Mouse (Mus musculus): ENCODE measurements around the gene Flt1. TPM values are rescaled to one million over a fixed set of nuclear protein-coding genes. Genes with fewer than 3 reads are reported as not detected.
A peak's percentile ranks its signal among the peaks of the same experiment; 100 is the strongest.
"Not testable (repeated sequence)": the region's sequence is repeated elsewhere in the genome, so short reads cannot be mapped to it uniquely, and the experiment has no call there.

Gene Flt1
- polyA plus RNA-seq, 1 experiment, result 2.0 TPM

DNA sequence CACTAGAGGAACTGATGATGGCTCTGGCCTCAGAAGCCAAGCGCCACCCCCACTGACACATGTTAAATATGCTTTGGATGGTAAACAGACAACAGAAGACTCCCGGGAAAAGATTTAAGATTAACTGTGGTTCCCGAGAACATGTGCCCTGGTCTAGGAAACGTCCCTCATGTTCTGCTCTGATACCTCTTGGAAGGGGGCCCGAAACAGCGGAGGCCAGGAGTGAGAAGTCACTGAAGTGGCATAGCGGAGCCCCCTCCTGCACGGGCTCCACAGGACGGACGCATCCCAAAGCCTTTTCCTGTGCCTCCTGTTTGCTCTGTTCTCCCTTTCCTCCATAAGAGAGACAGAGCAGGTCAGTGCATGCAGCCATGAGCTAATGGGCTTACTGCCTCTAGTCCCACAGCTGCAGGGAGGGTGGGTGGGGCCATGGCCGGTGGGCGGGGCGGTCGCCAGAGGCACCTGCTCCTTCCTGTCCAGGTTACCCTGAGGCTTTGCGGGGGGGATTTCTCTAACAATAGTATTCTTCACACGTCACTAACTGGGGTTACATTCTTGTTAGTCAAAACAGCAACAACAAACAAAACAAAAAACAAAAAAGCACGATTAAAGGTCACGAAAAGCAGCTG is 162.2 kb downstream of the Flt1 start:
- no peak overlapping the region for H3K27ac ChIP-seq (ENCODE audit: control insufficient read depth, insufficient read depth, low read length)
- peaks cover 7% of the 10 kb centered on the region; the same call in 1 of the 2 replicates for H3K4me1 ChIP-seq (replicated peaks; ENCODE audit: control insufficient read depth, insufficient read depth, low read length)
- no peak for DNase-seq
- no peaks in the 10 kb centered on the region for H3K27me3 ChIP-seq (ENCODE audit: control insufficient read depth, insufficient read depth, low read length)
- H3K4me3 ChIP-seq (ENCODE audit: control insufficient read depth, insufficient read depth, low read length), result peak overlapping the region; percentile 47
- no peak for TF ChIP-seq CTCF (IDR thresholded peaks at IDR 0.05; ENCODE audit: borderline replicate concordance, control insufficient read depth, extremely low read depth, insufficient read depth, low read length, poor library complexity)
- TF ChIP-seq POLR2A (IDR thresholded peaks at IDR 0.05; ENCODE audit: control insufficient read depth, extremely low read depth, insufficient read depth, low read length, poor library complexity), result no peak
- H3K36me3 ChIP-seq (ENCODE audit: control insufficient read depth, insufficient read depth, low read length), result no peaks in the 10 kb centered on the region
- 57% methylated on average over 18 of the region's 18 CpGs for WGBS

DNA sequence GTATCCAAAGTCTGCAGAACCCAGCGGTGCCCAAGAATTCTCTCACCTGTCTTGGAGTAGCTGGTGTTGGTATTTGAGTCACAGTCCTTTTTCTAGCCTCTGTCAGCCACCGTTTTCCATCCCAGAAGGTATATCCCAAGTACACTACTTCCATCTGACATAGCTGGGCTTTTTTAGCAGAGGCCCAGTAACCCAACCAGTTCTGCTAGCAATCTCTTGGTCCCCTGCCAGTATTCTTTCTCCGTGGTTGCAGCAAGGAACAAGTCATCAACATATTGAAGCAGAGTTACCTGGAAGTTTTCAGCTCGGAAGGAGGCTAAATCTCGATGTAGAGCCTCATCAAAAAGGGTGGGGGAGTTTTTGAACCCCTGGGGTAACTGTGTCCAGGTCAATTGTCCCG is 168.2 kb downstream of the Flt1 start:
- WGBS, result 77% methylated on average over 6 of the region's 6 CpGs
- H3K27ac ChIP-seq (ENCODE audit: control insufficient read depth, insufficient read depth, low read length); DNase-seq; H3K36me3 ChIP-seq (ENCODE audit: control insufficient read depth, insufficient read depth, low read length); H3K4me1 ChIP-seq (replicated peaks; ENCODE audit: control insufficient read depth, insufficient read depth, low read length); H3K4me3 ChIP-seq (ENCODE audit: control insufficient read depth, insufficient read depth, low read length); H3K27me3 ChIP-seq (ENCODE audit: control insufficient read depth, insufficient read depth, low read length): not testable (repeated sequence)

DNA sequence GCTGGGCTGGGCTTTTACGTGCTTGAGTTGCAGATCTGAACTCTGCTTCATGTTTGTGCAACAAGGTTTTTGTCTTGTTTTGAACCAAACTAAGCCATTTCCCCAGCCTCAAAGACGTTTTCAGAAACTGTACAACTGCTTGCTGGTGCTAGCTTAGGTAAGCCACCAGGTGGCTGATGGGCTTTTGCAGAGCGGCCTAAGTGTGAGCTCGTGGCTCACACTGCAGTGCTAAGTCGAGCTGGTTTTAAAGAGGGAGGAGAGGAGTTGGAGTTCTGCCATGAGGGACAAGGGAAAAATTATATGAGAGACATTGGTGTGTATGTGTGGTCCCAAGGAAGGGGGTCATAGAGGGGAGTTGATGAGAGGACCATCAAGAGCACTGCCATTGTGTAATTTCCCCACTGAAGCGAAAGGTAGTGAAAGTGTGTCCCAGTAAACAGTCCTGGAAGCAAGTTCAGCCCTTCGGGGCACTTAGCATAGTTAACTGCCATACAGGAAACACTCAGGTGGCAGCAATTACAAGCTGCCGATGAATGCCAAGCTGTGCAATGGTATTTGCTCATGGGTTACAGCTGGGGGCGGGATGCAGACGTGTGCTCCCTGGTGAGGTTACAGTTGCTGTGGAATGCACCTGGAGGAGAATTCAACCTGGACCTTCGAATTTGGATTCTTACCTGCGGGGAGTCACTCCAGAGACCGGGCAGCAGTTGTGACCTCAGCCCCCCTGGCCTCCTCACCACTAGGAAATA is 173.8 kb downstream of the Flt1 start:
- Histone ChIP-seq H3K36me3 (ENCODE audit: control insufficient read depth, insufficient read depth, low read length) (peaks cover 31% of the 10 kb centered on the region), H3K27ac (ENCODE audit: control insufficient read depth, insufficient read depth, low read length) (no peak overlapping the region)
- 89% methylated on average over 13 of the region's 13 CpGs for WGBS

DNA sequence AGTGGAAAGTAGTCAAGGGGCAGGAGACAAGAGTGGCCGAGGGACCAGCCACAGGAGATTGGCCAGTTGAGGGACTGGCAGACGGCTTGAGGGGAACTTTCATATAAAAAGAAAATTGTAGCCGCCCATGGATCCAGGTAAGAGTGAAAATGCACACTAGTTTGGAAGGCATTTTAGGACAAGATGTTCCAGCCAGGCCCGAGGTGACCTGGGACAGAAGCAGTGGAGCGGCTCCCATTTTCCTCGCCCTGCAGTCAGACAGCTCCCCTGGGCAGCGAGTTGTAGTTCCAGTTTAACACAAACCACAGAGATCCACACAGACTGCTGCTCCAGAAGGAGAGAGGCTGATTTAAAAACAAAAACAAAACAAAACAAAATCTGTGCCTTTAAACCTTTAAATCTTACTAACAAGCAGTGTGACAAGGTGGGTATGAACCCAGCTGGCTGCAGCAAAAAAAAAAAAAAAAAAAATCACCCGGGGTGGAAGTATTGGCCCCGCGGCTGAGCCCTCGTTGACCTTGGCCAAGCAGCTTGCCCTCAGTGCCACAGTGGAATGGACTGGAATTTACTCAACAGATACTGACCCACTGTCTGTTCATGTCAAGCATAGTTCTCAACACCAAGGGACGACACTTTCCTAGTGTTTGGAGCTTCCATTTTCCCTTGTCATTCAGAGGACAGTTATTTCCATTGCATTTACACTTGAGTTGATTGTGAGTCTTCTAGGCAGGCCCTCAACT is 176.6 kb downstream of the Flt1 start:
- H3K27ac ChIP-seq (ENCODE audit: control insufficient read depth, insufficient read depth, low read length), result no peak overlapping the region
- 98% methylated on average over 12 of the region's 12 CpGs for WGBS

More for the DNA sequence above, 173.8 kb downstream of the Flt1 start:
- H3K27me3 ChIP-seq (ENCODE audit: control insufficient read depth, insufficient read depth, low read length), result no peaks in the 10 kb centered on the region
- no peak for DNase-seq
- no peak overlapping the region for H3K4me3 ChIP-seq (ENCODE audit: control insufficient read depth, insufficient read depth, low read length)
- no peaks in the 10 kb centered on the region for H3K4me1 ChIP-seq (replicated peaks; ENCODE audit: control insufficient read depth, insufficient read depth, low read length)
- no peak for TF ChIP-seq POLR2A (IDR thresholded peaks at IDR 0.05; ENCODE audit: control insufficient read depth, extremely low read depth, insufficient read depth, low read length, poor library complexity)
- no peak for TF ChIP-seq CTCF (IDR thresholded peaks at IDR 0.05; ENCODE audit: borderline replicate concordance, control insufficient read depth, extremely low read depth, insufficient read depth, low read length, poor library complexity)

GRCm38 (mm10) chr5:147545731-147546241 is 180.0 kb downstream of the Flt1 start:
- Histone ChIP-seq H3K36me3 (ENCODE audit: control insufficient read depth, insufficient read depth, low read length) (peaks cover 75% of the 10 kb centered on the region), H3K27ac (ENCODE audit: control insufficient read depth, insufficient read depth, low read length) (no peak overlapping the region), H3K4me1 (replicated peaks; ENCODE audit: control insufficient read depth, insufficient read depth, low read length) (no peaks in the 10 kb centered on the region), H3K27me3 (ENCODE audit: control insufficient read depth, insufficient read depth, low read length) (no peaks in the 10 kb centered on the region), H3K4me3 (ENCODE audit: control insufficient read depth, insufficient read depth, low read length) (no peak overlapping the region)
- peak; percentile 58 for DNase-seq
- TF ChIP-seq POLR2A (IDR thresholded peaks at IDR 0.05; ENCODE audit: control insufficient read depth, extremely low read depth, insufficient read depth, low read length, poor library complexity) (no peak), CTCF (IDR thresholded peaks at IDR 0.05; ENCODE audit: borderline replicate concordance, control insufficient read depth, extremely low read depth, insufficient read depth, low read length, poor library complexity) (peak; percentile 73; the same call in 1 of the 2 replicates)
- 58% methylated on average over 11 of the region's 11 CpGs for WGBS

More for the DNA sequence above, 176.6 kb downstream of the Flt1 start:
- DNase-seq, result no peak
- Histone ChIP-seq H3K27me3 (ENCODE audit: control insufficient read depth, insufficient read depth, low read length) (no peaks in the 10 kb centered on the region), H3K36me3 (ENCODE audit: control insufficient read depth, insufficient read depth, low read length) (peaks cover 55% of the 10 kb centered on the region), H3K4me1 (replicated peaks; ENCODE audit: control insufficient read depth, insufficient read depth, low read length) (no peaks in the 10 kb centered on the region), H3K4me3 (ENCODE audit: control insufficient read depth, insufficient read depth, low read length) (no peak overlapping the region)
- no peak for TF ChIP-seq POLR2A (IDR thresholded peaks at IDR 0.05; ENCODE audit: control insufficient read depth, extremely low read depth, insufficient read depth, low read length, poor library complexity)

DNA sequence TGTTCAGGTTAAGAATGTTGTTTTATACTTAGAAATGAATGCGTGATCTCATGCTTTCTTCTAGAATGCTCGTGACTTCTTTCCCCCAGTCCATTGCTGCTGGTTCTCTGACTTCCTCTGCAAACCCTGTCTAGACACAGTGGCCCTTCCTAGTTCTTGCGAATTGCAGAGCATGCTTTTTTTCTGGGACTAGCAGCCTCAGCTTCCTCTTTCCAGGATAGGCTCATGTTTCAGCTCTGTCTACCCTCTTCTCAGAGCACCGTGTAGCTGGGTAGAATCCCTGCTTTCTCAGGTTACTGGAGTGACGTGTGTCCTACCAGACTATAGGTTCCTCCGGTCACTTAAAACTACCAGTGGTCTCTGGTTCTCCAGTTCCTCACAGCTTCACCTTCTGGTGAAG is 183.5 kb downstream of the Flt1 start:
- Histone ChIP-seq H3K36me3 (ENCODE audit: control insufficient read depth, insufficient read depth, low read length) (peaks cover 73% of the 10 kb centered on the region), H3K4me1 (replicated peaks; ENCODE audit: control insufficient read depth, insufficient read depth, low read length) (no peaks in the 10 kb centered on the region), H3K27ac (ENCODE audit: control insufficient read depth, insufficient read depth, low read length) (no peak overlapping the region), H3K4me3 (ENCODE audit: control insufficient read depth, insufficient read depth, low read length) (no peak overlapping the region), H3K27me3 (ENCODE audit: control insufficient read depth, insufficient read depth, low read length) (no peaks in the 10 kb centered on the region)
- TF ChIP-seq POLR2A (IDR thresholded peaks at IDR 0.05; ENCODE audit: control insufficient read depth, extremely low read depth, insufficient read depth, low read length, poor library complexity) (no peak), CTCF (IDR thresholded peaks at IDR 0.05; ENCODE audit: borderline replicate concordance, control insufficient read depth, extremely low read depth, insufficient read depth, low read length, poor library complexity) (no peak)
- 77% methylated on average over 6 of the region's 6 CpGs for WGBS
- DNase-seq, result no peak
